Mouse (Mus musculus): ENCODE measurements at regions not wholly inside any gene's neighbourhood (a gene's known extent, or its start where the extent isn't known, plus 50 kb on each side); places are given as distances from the start of the nearest gene placed in this dataset.

DNA sequence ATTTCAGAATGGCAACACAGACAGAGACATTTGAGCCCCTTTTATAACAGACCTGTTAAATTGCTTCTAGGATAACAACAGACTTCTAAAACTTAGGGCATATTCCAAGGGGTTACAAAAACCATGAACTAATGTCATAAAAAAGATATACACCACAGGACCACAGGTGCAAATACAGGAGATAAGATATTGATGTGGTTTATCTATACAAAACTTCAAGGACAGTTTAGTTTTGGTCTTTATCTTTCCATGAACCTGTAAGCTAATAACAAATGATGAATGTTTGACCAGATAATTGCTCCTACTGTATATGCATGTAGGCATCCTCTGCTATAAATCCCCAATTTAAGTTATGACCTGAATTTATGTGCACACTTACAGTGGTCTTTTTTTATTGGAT lies 235.6 kb upstream of the Rgs18 start:
- no peak for DNase-seq
- no peak for TF ChIP-seq CTCF (IDR thresholded peaks at IDR 0.05; ENCODE audit: borderline replicate concordance, insufficient read depth, low read depth, low read length)
- no peak for TF ChIP-seq POLR2A (IDR thresholded peaks at IDR 0.05; ENCODE audit: borderline replicate concordance, insufficient read depth, low read length)
- Histone ChIP-seq H3K27ac (ENCODE audit: insufficient read depth, low read length) (no peak overlapping the region), H3K4me3 (replicated peaks; ENCODE audit: insufficient read depth, low read depth, low read length) (no peak overlapping the region), H3K4me1 (ENCODE audit: control insufficient read depth, insufficient read depth, low read length) (no peaks in the 10 kb centered on the region), H3K27me3 (ENCODE audit: control insufficient read depth, insufficient read depth, low read length) (no peaks in the 10 kb centered on the region)

DNA sequence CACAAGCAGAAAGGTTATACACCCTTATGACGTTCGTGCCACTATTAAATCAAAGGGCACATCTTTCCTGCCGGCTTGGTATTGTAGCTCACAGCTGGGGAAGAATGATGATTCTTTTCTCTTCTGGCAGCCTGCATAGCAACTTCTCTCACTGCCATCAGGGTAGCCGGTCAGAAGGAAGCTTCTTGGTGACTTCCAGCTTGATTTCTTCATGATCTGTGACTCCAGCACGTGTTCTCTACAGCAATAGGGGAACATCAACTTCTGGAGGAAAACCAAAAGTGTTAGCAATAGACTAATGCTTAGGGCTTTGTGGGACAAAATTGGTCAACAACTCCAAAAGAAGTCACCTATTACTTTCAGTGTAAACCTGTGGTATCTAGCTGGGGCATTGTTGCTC lies 202.9 kb upstream of the Rgs18 start:
- no peak for DNase-seq
- no peak overlapping the region for H3K27ac ChIP-seq (ENCODE audit: insufficient read depth, low read length)
- 9% methylated on average over 5 of the region's 5 CpGs for WGBS
- no peaks in the 10 kb centered on the region for H3K4me1 ChIP-seq (ENCODE audit: control insufficient read depth, insufficient read depth, low read length)
- no peaks in the 10 kb centered on the region for H3K27me3 ChIP-seq (ENCODE audit: control insufficient read depth, insufficient read depth, low read length)
- no peak overlapping the region for H3K4me3 ChIP-seq (replicated peaks; ENCODE audit: insufficient read depth, low read depth, low read length)
- TF ChIP-seq POLR2A (IDR thresholded peaks at IDR 0.05; ENCODE audit: borderline replicate concordance, insufficient read depth, low read length) (no peak), CTCF (IDR thresholded peaks at IDR 0.05; ENCODE audit: borderline replicate concordance, insufficient read depth, low read depth, low read length) (no peak)

DNA sequence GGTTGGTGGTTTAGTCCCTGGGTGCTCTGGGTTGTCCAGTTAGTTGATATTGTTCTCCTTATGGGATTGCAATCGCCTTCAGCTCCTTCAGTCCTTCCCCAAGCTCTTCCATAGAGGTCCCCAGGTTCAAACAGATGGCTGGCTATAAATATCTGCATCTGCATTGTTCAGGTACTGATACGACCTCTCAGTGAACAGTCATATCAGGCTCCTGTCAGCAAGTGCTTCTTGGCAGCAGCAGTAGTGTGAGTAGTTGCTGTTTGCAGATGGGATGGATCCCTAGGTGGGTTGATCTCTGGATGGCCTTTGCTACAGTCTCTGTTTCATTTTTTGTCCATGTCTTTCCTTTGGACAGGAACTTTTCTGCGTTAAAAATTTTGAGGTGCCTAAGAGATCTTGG lies 190.5 kb upstream of the Rgs18 start:
- TF ChIP-seq CTCF (IDR thresholded peaks at IDR 0.05; ENCODE audit: borderline replicate concordance, insufficient read depth, low read depth, low read length) (no peak), POLR2A (IDR thresholded peaks at IDR 0.05; ENCODE audit: borderline replicate concordance, insufficient read depth, low read length) (no peak)
- Histone ChIP-seq H3K4me1 (ENCODE audit: control insufficient read depth, insufficient read depth, low read length) (no peaks in the 10 kb centered on the region), H3K4me3 (replicated peaks; ENCODE audit: insufficient read depth, low read depth, low read length) (no peak overlapping the region), H3K27me3 (ENCODE audit: control insufficient read depth, insufficient read depth, low read length) (no peaks in the 10 kb centered on the region), H3K27ac (ENCODE audit: insufficient read depth, low read length) (no peak overlapping the region)
- 72% methylated on average over 3 of the region's 3 CpGs for WGBS
- no peak for DNase-seq

DNA sequence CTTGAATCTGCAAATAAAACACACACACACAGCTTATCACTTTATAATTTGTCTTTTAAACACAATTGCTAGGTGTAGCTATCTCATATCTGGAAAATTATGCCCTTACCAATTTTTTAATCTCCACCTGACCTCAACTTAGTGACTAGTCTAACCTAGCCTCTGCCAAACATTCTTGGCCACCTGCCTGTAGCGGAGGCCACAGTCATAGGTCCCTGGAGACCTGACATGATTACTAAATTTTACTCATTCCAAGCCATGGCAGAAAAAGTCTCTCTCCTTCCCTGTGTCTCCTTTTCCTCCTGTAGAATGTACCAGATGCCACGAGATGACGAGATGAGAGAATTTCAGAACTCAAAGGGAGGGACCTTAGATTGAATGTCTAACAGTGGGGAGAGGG lies 163.8 kb upstream of the Rgs18 start:
- DNase-seq: peak in 1 of 2 experiments; percentile 25
- 15% methylated on average over 3 of the region's 3 CpGs for WGBS
- Histone ChIP-seq H3K4me1 (ENCODE audit: control insufficient read depth, insufficient read depth, low read length) (no peaks in the 10 kb centered on the region), H3K27me3 (ENCODE audit: control insufficient read depth, insufficient read depth, low read length) (no peaks in the 10 kb centered on the region), H3K27ac (ENCODE audit: insufficient read depth, low read length) (no peak overlapping the region), H3K4me3 (replicated peaks; ENCODE audit: insufficient read depth, low read depth, low read length) (no peak overlapping the region)
- TF ChIP-seq CTCF (IDR thresholded peaks at IDR 0.05; ENCODE audit: borderline replicate concordance, insufficient read depth, low read depth, low read length): no peak
- TF ChIP-seq POLR2A (IDR thresholded peaks at IDR 0.05; ENCODE audit: borderline replicate concordance, insufficient read depth, low read length): no peak

DNA sequence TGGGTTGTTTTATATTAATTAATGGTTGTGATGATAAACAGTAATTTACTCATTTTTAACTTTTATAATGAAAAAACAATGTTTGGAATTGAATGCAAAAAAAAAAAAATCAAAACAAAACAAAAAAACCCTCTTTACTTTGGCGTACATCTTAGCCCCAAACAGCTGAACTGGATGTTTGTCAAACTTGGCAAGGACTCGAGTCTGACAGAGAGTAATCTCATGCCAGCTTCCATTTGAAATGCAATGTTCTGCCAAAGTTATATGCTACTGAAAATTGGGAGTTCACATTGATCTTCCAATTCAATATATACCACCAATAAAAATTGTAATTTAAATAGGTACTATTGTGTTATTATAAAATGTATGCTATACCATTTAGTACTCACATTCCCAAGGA lies 150.9 kb upstream of the Rgs18 start:
- Histone ChIP-seq H3K4me1 (ENCODE audit: control insufficient read depth, insufficient read depth, low read length) (no peaks in the 10 kb centered on the region), H3K27ac (ENCODE audit: insufficient read depth, low read length) (no peak overlapping the region), H3K27me3 (ENCODE audit: control insufficient read depth, insufficient read depth, low read length) (no peaks in the 10 kb centered on the region), H3K4me3 (replicated peaks; ENCODE audit: insufficient read depth, low read depth, low read length) (no peak overlapping the region)
- DNase-seq: no peak
- WGBS: 3% methylated on average over 2 of the region's 2 CpGs
- TF ChIP-seq CTCF (IDR thresholded peaks at IDR 0.05; ENCODE audit: borderline replicate concordance, insufficient read depth, low read depth, low read length): no peak
- no peak for TF ChIP-seq POLR2A (IDR thresholded peaks at IDR 0.05; ENCODE audit: borderline replicate concordance, insufficient read depth, low read length)

DNA sequence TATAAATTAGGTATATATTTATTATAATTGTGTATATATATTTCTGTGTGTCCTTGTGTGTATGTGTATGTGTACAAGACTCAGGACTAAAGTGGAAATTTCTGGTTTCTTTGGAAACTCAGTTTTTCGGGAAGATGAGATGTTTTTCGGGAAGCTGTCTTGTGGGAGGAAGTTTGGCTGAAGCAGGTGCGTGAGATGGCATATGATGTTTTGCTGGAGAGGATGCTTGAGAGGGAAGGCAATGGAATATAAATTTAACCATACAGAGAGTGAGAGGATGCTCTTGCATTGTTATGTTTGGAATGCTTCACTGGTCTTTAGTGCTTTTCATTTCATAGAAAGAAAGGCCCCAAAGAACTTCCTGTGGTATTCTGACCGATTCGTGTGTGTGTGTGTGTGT lies 141.3 kb upstream of the Rgs18 start:
- Histone ChIP-seq H3K4me1 (ENCODE audit: control insufficient read depth, insufficient read depth, low read length) (no peaks in the 10 kb centered on the region), H3K27ac (ENCODE audit: insufficient read depth, low read length) (no peak overlapping the region), H3K4me3 (replicated peaks; ENCODE audit: insufficient read depth, low read depth, low read length) (no peak overlapping the region), H3K27me3 (ENCODE audit: control insufficient read depth, insufficient read depth, low read length) (no peaks in the 10 kb centered on the region)
- no peak for DNase-seq
- WGBS: 89% methylated on average over 5 of the region's 5 CpGs
- TF ChIP-seq POLR2A (IDR thresholded peaks at IDR 0.05; ENCODE audit: borderline replicate concordance, insufficient read depth, low read length) (no peak), CTCF (IDR thresholded peaks at IDR 0.05; ENCODE audit: borderline replicate concordance, insufficient read depth, low read depth, low read length) (no peak)

DNA sequence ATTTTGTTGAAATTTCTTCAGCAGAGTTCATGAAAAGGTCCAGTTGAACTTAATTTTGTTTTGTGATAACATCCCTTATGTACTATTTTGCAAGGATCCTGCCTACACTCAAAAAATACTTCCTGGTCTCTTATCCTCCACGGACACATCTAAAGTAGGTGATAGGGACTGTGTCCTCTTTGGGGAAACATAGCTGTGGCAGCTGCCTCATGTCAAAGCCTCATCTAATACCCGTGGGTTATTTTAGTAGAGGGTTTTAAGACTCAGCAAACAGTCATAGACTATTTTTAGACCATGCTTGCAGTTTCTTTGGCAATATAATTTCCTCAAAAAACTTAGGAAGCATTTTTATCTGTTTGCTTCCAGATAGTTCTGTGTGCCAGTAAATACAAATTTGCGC lies 127.8 kb upstream of the Rgs18 start:
- no peaks in the 10 kb centered on the region for H3K27me3 ChIP-seq (ENCODE audit: control insufficient read depth, insufficient read depth, low read length)
- no peak overlapping the region for H3K4me3 ChIP-seq (replicated peaks; ENCODE audit: insufficient read depth, low read depth, low read length)
- 77% methylated on average over 3 of the region's 3 CpGs for WGBS
- H3K4me1 ChIP-seq (ENCODE audit: control insufficient read depth, insufficient read depth, low read length): no peaks in the 10 kb centered on the region
- TF ChIP-seq POLR2A (IDR thresholded peaks at IDR 0.05; ENCODE audit: borderline replicate concordance, insufficient read depth, low read length): no peak
- no peak for TF ChIP-seq CTCF (IDR thresholded peaks at IDR 0.05; ENCODE audit: borderline replicate concordance, insufficient read depth, low read depth, low read length)
- H3K27ac ChIP-seq (ENCODE audit: insufficient read depth, low read length): no peak overlapping the region
- DNase-seq: no peak

DNA sequence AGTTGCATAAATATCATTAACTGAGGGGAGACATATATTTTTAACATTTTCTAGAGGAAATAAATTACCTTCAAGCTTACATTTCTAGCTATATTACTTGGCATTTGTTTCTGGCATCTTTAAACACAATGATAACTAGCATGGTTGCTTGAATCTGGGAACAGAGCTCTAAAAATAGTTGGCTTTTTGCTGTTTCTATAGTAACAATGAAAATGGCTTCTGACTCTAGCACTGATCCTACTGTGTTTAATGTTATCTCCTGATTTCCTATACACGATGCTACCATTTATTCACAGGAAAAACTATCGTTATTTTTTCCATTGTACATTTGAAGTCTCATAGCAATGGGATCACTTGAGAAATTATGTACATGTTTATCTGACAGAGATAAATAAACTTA lies 108.4 kb upstream of the Rgs18 start:
- no peak overlapping the region for H3K4me3 ChIP-seq (replicated peaks; ENCODE audit: insufficient read depth, low read depth, low read length)
- no peaks in the 10 kb centered on the region for H3K4me1 ChIP-seq (ENCODE audit: control insufficient read depth, insufficient read depth, low read length)
- H3K27ac ChIP-seq (ENCODE audit: insufficient read depth, low read length): no peak overlapping the region
- H3K27me3 ChIP-seq (ENCODE audit: control insufficient read depth, insufficient read depth, low read length): no peaks in the 10 kb centered on the region
- TF ChIP-seq CTCF (IDR thresholded peaks at IDR 0.05; ENCODE audit: borderline replicate concordance, insufficient read depth, low read depth, low read length) (no peak), POLR2A (IDR thresholded peaks at IDR 0.05; ENCODE audit: borderline replicate concordance, insufficient read depth, low read length) (no peak)
- no peak for DNase-seq
- 76% methylated on average over 2 of the region's 2 CpGs for WGBS
